26 mouse cellular contexts compared by ENCODE assay signal in genomic region chr17:56522744-56523143, GRCm38 (mm10). TPM values are rescaled to one million over a fixed set of nuclear protein-coding genes. Genes with fewer than 3 reads are reported as not detected.
DNase-seq lines count a peak whose midpoint lies in the region; ATAC-seq and TF ChIP-seq lines count a peak whose summit lies in the region.
"Had no signal": no experiment of that assay in that cellular context is flagged by ENCODE, and none has a peak within 500 bp of the region (broad histone marks: within the 10 kb centered on the region; RNA-seq: fewer than 3 reads in every experiment).

No protein-coding gene starts in this region.

- H3K27ac ChIP-seq in midbrain, postnatal 0 days (ENCODE audit: low read depth, low read length) = no peak overlapping the region
- no peak overlapping the region for H3K27ac ChIP-seq in midbrain, embryonic 14.5 days (replicated peaks; ENCODE audit: low read depth, low read length)
- H3K27ac ChIP-seq: embryonic facial prominence, embryonic 12.5 days; forebrain, embryonic 12.5 days; heart, embryonic 13.5 days; hindbrain, embryonic 15.5 days had no signal

- no peaks in the 10 kb centered on the region for H3K4me1 ChIP-seq in midbrain, postnatal 0 days (ENCODE audit: insufficient read depth, low read length)
- H3K4me1 ChIP-seq in midbrain, embryonic 14.5 days (ENCODE audit: control insufficient read depth, insufficient read depth, low read length) = no peaks in the 10 kb centered on the region
- H3K4me1 ChIP-seq: embryonic facial prominence, embryonic 12.5 days; forebrain, embryonic 12.5 days; heart, embryonic 13.5 days; hindbrain, embryonic 15.5 days had no signal

- H3K9ac ChIP-seq in midbrain, postnatal 0 days (replicated peaks; ENCODE audit: low read length, poor library complexity, severe bottlenecking) = no peak overlapping the region
- H3K9ac ChIP-seq in midbrain, embryonic 14.5 days (replicated peaks; ENCODE audit: low read length) = no peak overlapping the region
- H3K9ac ChIP-seq: embryonic facial prominence, embryonic 12.5 days; forebrain, embryonic 12.5 days; heart, embryonic 13.5 days; hindbrain, embryonic 15.5 days had no signal

- DNase-seq in heart, adult 11 months = peak; percentile 46
- DNase-seq in heart, adult 8-10 months (ENCODE audit: low spot score) = no peak
- peak; percentile 53 for DNase-seq in midbrain, postnatal 0 days (ENCODE audit: low spot score)
- no peak for DNase-seq in midbrain, embryonic 14.5 days
- peak; percentile 28 for DNase-seq in brain, adult 2 months (ENCODE audit: low read depth, low spot score)
- DNase-seq in spleen, postnatal 36 days (ENCODE audit: low spot score in 2 of 2) = no peak
- no peak for DNase-seq in ovary, adult 18-20 months (ENCODE audit: low spot score)
- DNase-seq: adrenal gland, postnatal 14 days; cerebellum, adult 2 months; cerebellum, postnatal 25 days; gastrocnemius, postnatal 14 days; heart, postnatal 36 days had no signal

- H3K27me3 ChIP-seq in midbrain, postnatal 0 days (ENCODE audit: insufficient read depth, low read length) = no peaks in the 10 kb centered on the region
- H3K27me3 ChIP-seq in midbrain, embryonic 14.5 days (ENCODE audit: control insufficient read depth, insufficient read depth, low read length) = no peaks in the 10 kb centered on the region
- H3K27me3 ChIP-seq: embryonic facial prominence, embryonic 12.5 days; hindbrain, embryonic 15.5 days had no signal

- H3K36me3 ChIP-seq in midbrain, postnatal 0 days (ENCODE audit: insufficient read depth, low read length) = no peaks in the 10 kb centered on the region
- no peaks in the 10 kb centered on the region for H3K36me3 ChIP-seq in midbrain, embryonic 14.5 days (ENCODE audit: control insufficient read depth, insufficient read depth, low read length)
- H3K36me3 ChIP-seq: embryonic facial prominence, embryonic 12.5 days; forebrain, embryonic 12.5 days; heart, embryonic 13.5 days; hindbrain, embryonic 15.5 days had no signal

- no peak overlapping the region for H3K4me2 ChIP-seq in midbrain, postnatal 0 days (ENCODE audit: low read depth, low read length, poor library complexity, severe bottlenecking)
- no peak overlapping the region for H3K4me2 ChIP-seq in midbrain, embryonic 14.5 days (ENCODE audit: low read length)
- H3K4me2 ChIP-seq: embryonic facial prominence, embryonic 12.5 days; forebrain, embryonic 12.5 days; heart, embryonic 13.5 days; hindbrain, embryonic 15.5 days had no signal

- 57% methylated on average over 1 of the region's 1 CpGs for WGBS in midbrain, postnatal 0 days
- WGBS in midbrain, embryonic 14.5 days = 53% methylated on average over 1 of the region's 1 CpGs

- no peak overlapping the region for H3K4me3 ChIP-seq in midbrain, postnatal 0 days (ENCODE audit: low read depth, low read length)
- H3K4me3 ChIP-seq in midbrain, embryonic 14.5 days (replicated peaks; ENCODE audit: low read depth, low read length) = no peak overlapping the region
- H3K4me3 ChIP-seq: embryonic facial prominence, embryonic 12.5 days; forebrain, embryonic 12.5 days; heart, embryonic 13.5 days; hindbrain, embryonic 15.5 days had no signal

- no peak for ATAC-seq in midbrain, postnatal 0 days (ENCODE audit: low FRiP score)
- ATAC-seq in midbrain, embryonic 14.5 days (ENCODE audit: low FRiP score, low TSS enrichment) = no peak
- ATAC-seq: activated CD4-positive, CD25-positive, alpha-beta regulatory T cell, adult 4 months; forebrain, embryonic 16.5 days; Patski had no signal

- no peaks in the 10 kb centered on the region for H3K9me3 ChIP-seq in midbrain, postnatal 0 days (ENCODE audit: low read length)
- H3K9me3 ChIP-seq in midbrain, embryonic 14.5 days (ENCODE audit: control insufficient read depth, low read length) = no peaks in the 10 kb centered on the region
- H3K9me3 ChIP-seq: embryonic facial prominence, embryonic 12.5 days; forebrain, embryonic 12.5 days; heart, embryonic 13.5 days; hindbrain, embryonic 15.5 days had no signal

- TF ChIP-seq CTCF in midbrain, postnatal 0 days (IDR thresholded peaks at IDR 0.05) = no peak

RNA-seq across cellular contexts. Expression of gene Znrf4, which starts 10.5 kb away (rescaled TPM):
- total RNA-seq in heart, adult 8-10 months (2022) = not detected
- not detected in 2 replicates for total RNA-seq in midbrain, postnatal 0 days (2014; rRNA removed)
- polyA plus RNA-seq in midbrain, postnatal 0 days (2015; fragmentation: Nextera tagmentation; extraction: Ambion mirVana) = not detected in 2 replicates
- not detected in 2 replicates for polyA plus RNA-seq in midbrain, embryonic 14.5 days (2014; fragmentation: Nextera tagmentation; extraction: Ambion mirVana)
- total RNA-seq: adrenal gland, adult 18-20 months; adrenal gland, postnatal 14 days; gastrocnemius, postnatal 14 days; heart, postnatal 36 days; MEL had no signal
- polyA plus RNA-seq: activated CD4-positive, CD25-positive, alpha-beta regulatory T cell, adult 4 months; C2C12; cerebellum, adult 2 months; cortical plate, adult 2 months; embryonic facial prominence, embryonic 12.5 days; forebrain, embryonic 12.5 days; forebrain, embryonic 16.5 days; frontal cortex, adult 2 months; heart, embryonic 13.5 days; heart, postnatal 0 days; hindbrain, embryonic 11.5 days; Patski had no signal

RNA-seq across cellular contexts. Expression of gene Gm20219, which starts 31.4 kb away (rescaled TPM):
- total RNA-seq in heart, adult 8-10 months (2022) = under 1 TPM in 3 of 4 experiments, not detected in 1; 0.20 to 0.28 (median 0.22) TPM
- 0.22 TPM in 1 of 2 replicates, not detected in the other for total RNA-seq in midbrain, postnatal 0 days (2014; rRNA removed)
- polyA plus RNA-seq in midbrain, postnatal 0 days (2015; fragmentation: Nextera tagmentation; extraction: Ambion mirVana) = 0.26 and 0.56 TPM in 2 replicates
- polyA plus RNA-seq in midbrain, embryonic 14.5 days (2014; fragmentation: Nextera tagmentation; extraction: Ambion mirVana) = 0.95 and 1.2 TPM in 2 replicates

RNA-seq across cellular contexts. Expression of gene Ptprs, which starts 46.5 kb away (rescaled TPM):
- 10 to 100 TPM; 54.3 to 66.4 (median 60.0) TPM for total RNA-seq in heart, adult 8-10 months (2022)
- 716 and 795 TPM in 2 replicates for total RNA-seq in midbrain, postnatal 0 days (2014; rRNA removed)
- 208 and 225 TPM in 2 replicates for polyA plus RNA-seq in midbrain, postnatal 0 days (2015; fragmentation: Nextera tagmentation; extraction: Ambion mirVana)
- polyA plus RNA-seq in midbrain, embryonic 14.5 days (2014; fragmentation: Nextera tagmentation; extraction: Ambion mirVana) = 304 and 345 TPM in 2 replicates

Comparison
In these comparisons a context has a peak if more than half of its experiments do, and no peak if none do; other contexts are left out.
1. DNase-seq: peak in heart, adult 11 months (single experiment), midbrain, postnatal 0 days (single experiment) and brain, adult 2 months (single experiment); none in heart, adult 8-10 months (single experiment), midbrain, embryonic 14.5 days (single experiment), spleen, postnatal 36 days (0 of 2) and ovary, adult 18-20 months (single experiment).
2. RNA of gene Ptprs, which starts 46.5 kb away (total RNA-seq): 716 to 795 TPM in midbrain, postnatal 0 days; 54.3 to 66.4 TPM in heart, adult 8-10 months; every median in the first group is over 10 times any median in the second.